Mouse (Mus musculus): ENCODE measurements at regions not wholly inside any gene's neighbourhood (a gene's known extent, or its start where the extent isn't known, plus 50 kb on each side); places are given as distances from the start of the nearest gene placed in this dataset.
"Not testable (repeated sequence)": the region's sequence is repeated elsewhere in the genome, so short reads cannot be mapped to it uniquely, and the experiment has no call there.

DNA sequence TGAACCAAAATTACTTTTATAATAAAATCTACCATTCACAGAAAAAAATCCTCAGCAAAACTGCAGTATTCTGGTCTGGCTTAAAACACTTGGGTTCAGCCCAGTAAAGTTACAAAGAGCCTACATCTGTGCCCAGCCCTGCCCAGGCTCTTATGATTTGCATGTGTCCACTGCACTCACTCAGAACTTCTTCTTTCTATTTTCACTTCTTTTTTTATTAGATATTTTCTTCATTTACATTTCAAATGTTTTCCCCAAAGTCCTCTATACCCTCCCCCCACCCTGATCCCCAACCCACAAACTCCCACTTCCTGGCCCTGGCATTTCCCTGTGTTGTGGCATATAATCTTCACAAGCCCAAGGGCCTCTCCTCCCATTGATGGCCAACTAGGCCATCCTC is 1442.4 kb upstream of the Tacstd2 start:
- no peak for ATAC-seq
- H3K4me2 ChIP-seq (replicated peaks) = no peak overlapping the region
- H3K9ac ChIP-seq (replicated peaks) = no peak overlapping the region
- H3K27me3 ChIP-seq = no peaks in the 10 kb centered on the region
- no peaks in the 10 kb centered on the region for H3K4me1 ChIP-seq (replicated peaks)
- no peak overlapping the region for H3K4me3 ChIP-seq (replicated peaks)
- peaks cover 3% of the 10 kb centered on the region; the same call in 1 of the 2 replicates for H3K9me3 ChIP-seq
- H3K27ac ChIP-seq = no peak overlapping the region
- no peaks in the 10 kb centered on the region for H3K36me3 ChIP-seq

DNA sequence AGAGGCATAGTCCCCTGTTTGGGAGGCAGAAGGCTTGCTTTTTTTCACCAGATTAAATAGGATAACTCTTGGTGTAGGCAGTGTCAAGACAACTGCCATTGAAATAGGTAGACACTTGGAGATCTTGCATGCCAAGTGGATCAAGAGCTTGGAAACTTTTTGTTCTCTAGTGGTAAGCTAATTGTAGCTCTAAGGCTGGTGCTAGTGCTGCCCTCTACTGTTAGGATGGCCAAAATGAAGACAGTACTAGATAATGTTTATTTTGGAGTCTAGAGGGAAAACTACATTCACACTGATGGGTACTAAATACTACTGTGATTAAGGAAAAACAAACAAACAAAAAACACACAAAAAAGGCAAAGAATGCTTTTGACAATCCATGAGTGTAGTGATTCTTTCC is 1428.4 kb upstream of the Tacstd2 start:
- Histone ChIP-seq H3K4me3 (replicated peaks) (no peak overlapping the region), H3K4me2 (replicated peaks) (no peak overlapping the region), H3K27me3 (no peaks in the 10 kb centered on the region), H3K9me3 (no peaks in the 10 kb centered on the region), H3K27ac (no peak overlapping the region), H3K9ac (replicated peaks) (no peak overlapping the region), H3K36me3 (no peaks in the 10 kb centered on the region), H3K4me1 (replicated peaks) (no peaks in the 10 kb centered on the region)
- ATAC-seq = no peak

DNA sequence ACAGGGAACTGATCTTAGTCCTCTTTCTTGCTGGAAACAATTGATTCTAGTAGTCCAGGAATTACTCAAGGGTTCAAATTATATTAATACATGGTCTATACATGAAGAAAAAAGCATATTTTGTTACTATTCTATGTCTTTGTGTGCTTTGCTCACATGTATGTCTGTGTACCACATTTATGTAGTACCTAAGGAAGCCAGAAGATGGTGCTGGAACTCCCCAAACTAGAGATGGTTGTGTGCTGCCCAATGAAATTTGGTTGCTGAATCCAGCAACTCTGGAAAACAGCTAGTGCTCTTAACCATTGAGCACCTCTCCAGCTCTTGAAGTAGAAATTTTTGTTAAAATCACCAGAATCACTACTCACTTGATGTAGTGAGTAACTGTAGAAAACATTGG is 1402.5 kb upstream of the Tacstd2 start:
- H3K27ac ChIP-seq; H3K4me3 ChIP-seq (replicated peaks); H3K9me3 ChIP-seq; H3K9ac ChIP-seq (replicated peaks); H3K4me2 ChIP-seq (replicated peaks); H3K36me3 ChIP-seq; ATAC-seq; H3K27me3 ChIP-seq; H3K4me1 ChIP-seq (replicated peaks): not testable (repeated sequence)

DNA sequence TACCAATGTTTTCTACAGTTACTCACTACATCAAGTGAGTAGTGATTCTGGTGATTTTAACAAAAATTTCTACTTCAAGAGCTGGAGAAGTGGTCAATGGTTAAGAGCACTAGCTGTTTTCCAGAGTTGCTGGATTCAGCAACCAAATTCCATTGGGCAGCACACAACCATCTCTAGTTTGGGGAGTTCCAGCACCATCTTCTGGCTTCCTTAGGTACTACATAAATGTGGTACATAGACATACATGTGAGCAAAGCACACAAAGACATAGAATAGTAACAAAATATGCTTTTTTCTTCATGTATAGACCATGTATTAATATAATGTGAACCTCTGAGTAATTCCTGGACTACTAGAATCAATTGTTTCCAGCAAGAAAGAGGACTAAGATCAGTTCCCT is 1396.3 kb upstream of the Tacstd2 start:
- H3K36me3 ChIP-seq; H3K4me1 ChIP-seq (replicated peaks); H3K4me2 ChIP-seq (replicated peaks); ATAC-seq; H3K27me3 ChIP-seq; H3K9ac ChIP-seq (replicated peaks); H3K27ac ChIP-seq; H3K4me3 ChIP-seq (replicated peaks); H3K9me3 ChIP-seq: not testable (repeated sequence)

DNA sequence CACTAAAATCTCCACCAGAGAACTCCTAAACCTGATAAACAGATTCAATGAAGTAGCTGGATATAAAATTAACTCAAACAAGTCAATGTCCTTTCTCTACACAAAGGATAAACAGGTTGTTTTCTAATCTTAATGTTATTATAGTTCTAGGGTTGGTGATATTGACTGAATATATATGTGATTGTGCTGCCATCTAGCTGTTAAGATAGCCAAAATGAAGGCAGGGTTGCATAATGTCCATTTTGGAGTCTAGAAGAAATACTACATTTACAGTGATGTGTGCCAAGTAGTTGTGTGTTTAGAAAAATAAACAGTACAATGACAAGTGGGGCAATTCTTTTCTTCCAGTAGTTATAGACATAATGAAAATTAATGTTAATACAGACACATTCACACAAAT is 1379.9 kb upstream of the Tacstd2 start:
- Histone ChIP-seq H3K4me1 (replicated peaks) (no peaks in the 10 kb centered on the region), H3K36me3 (no peaks in the 10 kb centered on the region), H3K4me2 (replicated peaks) (no peak overlapping the region), H3K4me3 (replicated peaks) (no peak overlapping the region), H3K9me3 (no peaks in the 10 kb centered on the region), H3K27me3 (no peaks in the 10 kb centered on the region), H3K9ac (replicated peaks) (no peak overlapping the region), H3K27ac (no peak overlapping the region)
- no peak for ATAC-seq

DNA sequence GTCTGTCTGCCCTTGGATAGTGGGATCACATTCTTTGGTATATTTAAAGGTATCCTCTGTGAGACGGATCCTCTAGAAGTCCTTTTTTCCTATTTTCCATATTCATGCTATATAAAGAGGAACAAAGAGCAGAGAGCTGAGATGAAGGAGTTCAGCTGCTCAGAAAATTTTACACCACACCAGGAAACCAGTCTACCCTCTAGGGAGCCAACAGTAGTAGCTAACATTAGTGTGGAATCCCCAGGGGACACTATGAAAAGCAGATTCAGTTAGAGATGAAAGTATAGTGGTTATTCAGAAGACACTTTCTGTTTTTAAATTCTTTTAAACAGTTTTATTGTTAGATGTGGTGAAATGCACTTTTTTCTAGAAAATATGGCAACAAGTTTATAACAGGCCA is 1348.5 kb upstream of the Tacstd2 start:
- H3K27ac ChIP-seq = no peak overlapping the region
- no peak for ATAC-seq
- no peaks in the 10 kb centered on the region for H3K36me3 ChIP-seq
- no peaks in the 10 kb centered on the region for H3K9me3 ChIP-seq
- no peaks in the 10 kb centered on the region for H3K4me1 ChIP-seq (replicated peaks)
- no peak overlapping the region for H3K9ac ChIP-seq (replicated peaks)
- H3K4me3 ChIP-seq (replicated peaks) = no peak overlapping the region
- H3K4me2 ChIP-seq (replicated peaks) = no peak overlapping the region
- no peaks in the 10 kb centered on the region for H3K27me3 ChIP-seq
- whole genome bisulfite sequencing = 86% methylated on average over 1 of the region's 1 CpGs

DNA sequence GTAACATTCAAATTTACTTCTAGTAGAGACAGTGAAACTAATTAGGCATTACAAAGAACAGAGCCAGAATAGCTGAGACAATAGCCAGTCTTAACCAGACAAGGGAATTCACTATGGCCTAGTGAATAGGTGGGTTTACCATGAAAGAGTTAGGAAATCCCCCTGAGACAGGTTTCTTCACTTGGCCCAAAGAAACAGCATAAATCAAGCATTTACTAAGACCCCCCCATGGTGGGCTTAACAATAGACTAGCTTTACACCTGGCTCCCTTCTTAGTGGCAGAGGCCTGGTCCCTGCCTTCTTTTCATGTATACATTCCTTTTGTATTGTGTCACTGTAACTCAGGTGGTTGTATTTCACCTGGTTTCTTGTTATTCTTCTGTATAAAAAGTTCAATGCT is 1317.2 kb upstream of the Tacstd2 start:
- not testable (repeated sequence) for H3K27me3 ChIP-seq; ATAC-seq; H3K9me3 ChIP-seq; H3K4me2 ChIP-seq (replicated peaks); H3K36me3 ChIP-seq; H3K9ac ChIP-seq (replicated peaks); H3K27ac ChIP-seq; H3K4me3 ChIP-seq (replicated peaks); H3K4me1 ChIP-seq (replicated peaks)

DNA sequence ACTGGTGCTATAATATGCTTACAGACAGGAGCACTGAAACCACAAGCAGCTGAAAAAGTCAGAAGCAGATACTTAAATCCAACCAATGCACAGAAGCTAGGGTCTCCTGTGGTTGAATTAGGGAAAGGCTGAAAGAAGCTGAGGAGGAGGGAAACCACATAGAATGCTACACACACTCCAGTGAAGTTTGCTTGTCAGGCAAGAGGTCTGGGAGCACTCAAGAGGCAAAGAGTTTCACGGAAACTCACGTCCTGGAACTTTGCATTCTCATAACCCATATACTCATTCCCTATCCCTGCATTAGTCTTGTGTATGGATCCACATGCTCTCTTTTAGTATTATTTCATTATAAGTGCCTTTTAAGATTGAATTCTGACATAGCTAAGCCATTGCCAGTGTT is 1316.7 kb upstream of the Tacstd2 start:
- Histone ChIP-seq H3K36me3 (no peaks in the 10 kb centered on the region), H3K4me1 (replicated peaks) (no peaks in the 10 kb centered on the region), H3K9ac (replicated peaks) (no peak overlapping the region), H3K9me3 (no peaks in the 10 kb centered on the region; the same call in 1 of the 2 replicates), H3K27ac (no peak overlapping the region), H3K4me3 (replicated peaks) (no peak overlapping the region), H3K4me2 (replicated peaks) (no peak overlapping the region), H3K27me3 (no peaks in the 10 kb centered on the region)
- no peak for ATAC-seq
- WGBS = 94% methylated on average over 2 of the region's 2 CpGs

DNA sequence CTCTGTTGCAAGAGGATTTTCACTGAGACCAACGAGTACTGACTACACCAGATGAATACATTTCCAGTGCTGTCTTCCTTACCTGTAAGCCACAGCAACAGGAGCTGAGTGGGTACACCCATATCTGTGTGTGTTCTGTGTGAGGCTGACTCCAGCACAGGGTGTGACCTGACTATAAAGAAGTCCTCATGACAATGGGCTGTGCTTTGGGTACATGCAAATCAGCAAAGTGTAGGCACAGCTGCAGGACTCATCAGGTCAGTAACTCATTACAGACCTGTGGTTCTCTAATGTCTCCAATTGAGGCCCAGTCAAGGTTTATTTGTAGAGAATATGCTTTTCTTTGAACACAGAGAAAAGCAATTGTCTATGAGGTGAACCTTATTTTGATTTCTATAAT is 1299.6 kb upstream of the Tacstd2 start:
- Histone ChIP-seq H3K4me2 (replicated peaks) (no peak overlapping the region), H3K36me3 (no peaks in the 10 kb centered on the region), H3K9ac (replicated peaks) (no peak overlapping the region), H3K27ac (no peak overlapping the region), H3K9me3 (no peaks in the 10 kb centered on the region), H3K4me3 (replicated peaks) (no peak overlapping the region), H3K4me1 (replicated peaks) (no peaks in the 10 kb centered on the region), H3K27me3 (no peaks in the 10 kb centered on the region)
- ATAC-seq = no peak
- WGBS = 73% methylated on average over 1 of the region's 1 CpGs

DNA sequence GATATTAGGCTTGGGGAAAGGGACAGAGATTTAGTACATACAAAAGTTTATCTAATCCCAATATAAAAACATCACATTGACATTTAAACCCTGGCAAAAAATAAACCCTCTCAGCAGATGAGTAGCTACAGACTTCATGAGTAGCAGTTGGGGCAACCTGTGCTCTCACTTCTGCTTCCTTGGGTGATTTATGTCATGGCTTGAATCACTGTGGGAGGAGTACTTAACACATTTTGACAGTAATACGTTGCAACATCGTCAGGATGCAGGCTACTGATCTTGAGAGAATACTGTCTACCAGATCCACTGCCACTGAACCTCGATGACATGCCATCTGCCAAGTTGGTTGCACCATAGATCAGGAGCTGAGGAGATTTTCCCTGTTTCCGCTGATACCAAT is 1299.0 kb upstream of the Tacstd2 start:
- 83% methylated on average over 4 of the region's 4 CpGs for WGBS
- H3K9ac ChIP-seq (replicated peaks) = no peak overlapping the region
- H3K27me3 ChIP-seq = no peaks in the 10 kb centered on the region
- no peak for ATAC-seq
- no peaks in the 10 kb centered on the region for H3K9me3 ChIP-seq
- H3K4me1 ChIP-seq (replicated peaks) = no peaks in the 10 kb centered on the region
- no peak overlapping the region for H3K4me2 ChIP-seq (replicated peaks)
- H3K36me3 ChIP-seq = no peaks in the 10 kb centered on the region
- no peak overlapping the region for H3K27ac ChIP-seq
- H3K4me3 ChIP-seq (replicated peaks) = no peak overlapping the region

DNA sequence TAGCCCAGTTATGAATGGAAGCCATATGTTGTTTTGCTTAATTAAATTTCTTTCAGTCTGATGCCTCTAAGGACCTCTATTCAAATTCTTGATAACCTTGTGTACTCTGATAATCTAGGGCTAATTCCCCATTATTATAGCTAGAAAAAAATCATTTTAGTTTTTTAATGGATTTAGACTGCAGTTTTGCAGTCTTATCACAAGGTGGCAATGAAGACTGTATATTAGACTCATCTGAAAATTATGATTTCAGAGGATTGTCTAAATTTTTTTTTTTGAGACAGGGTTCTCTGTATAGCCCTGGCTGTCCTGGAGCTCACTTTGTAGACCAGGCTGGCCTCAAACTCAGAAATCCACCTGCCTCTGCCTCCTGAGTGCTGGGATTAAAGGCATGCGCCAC is 1292.9 kb upstream of the Tacstd2 start:
- H3K4me2 ChIP-seq (replicated peaks); H3K27me3 ChIP-seq; H3K27ac ChIP-seq; H3K9ac ChIP-seq (replicated peaks); ATAC-seq; H3K36me3 ChIP-seq; H3K4me1 ChIP-seq (replicated peaks); H3K9me3 ChIP-seq; H3K4me3 ChIP-seq (replicated peaks): not testable (repeated sequence)
- 96% methylated on average over 1 of the region's 1 CpGs for WGBS

DNA sequence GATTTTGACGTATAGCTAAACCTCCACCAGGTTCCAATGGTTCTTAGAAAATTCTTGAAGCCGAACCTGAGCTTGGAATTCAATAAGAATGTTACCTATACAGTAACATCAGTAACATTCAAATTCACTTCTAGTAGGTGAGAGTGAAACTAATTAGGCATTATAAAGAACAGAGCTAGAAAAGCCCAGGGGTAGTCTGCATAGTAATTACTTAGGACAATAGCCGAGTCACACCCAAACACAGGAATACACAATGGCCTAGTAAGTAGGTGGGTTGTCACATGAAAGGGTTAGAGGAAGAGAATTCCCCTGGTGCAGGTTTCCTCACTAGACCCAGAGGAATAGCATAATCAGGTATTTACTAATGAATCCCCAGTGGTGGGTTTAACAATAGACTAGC is 1277.8 kb upstream of the Tacstd2 start:
- no peaks in the 10 kb centered on the region for H3K4me1 ChIP-seq (replicated peaks)
- no peaks in the 10 kb centered on the region for H3K36me3 ChIP-seq
- H3K4me3 ChIP-seq (replicated peaks) = no peak overlapping the region
- no peak overlapping the region for H3K27ac ChIP-seq
- H3K9me3 ChIP-seq = peaks cover 3% of the 10 kb centered on the region; the same call in 1 of the 2 replicates
- no peak overlapping the region for H3K9ac ChIP-seq (replicated peaks)
- no peak for ATAC-seq
- 81% methylated on average over 3 of the region's 3 CpGs for WGBS
- no peak overlapping the region for H3K4me2 ChIP-seq (replicated peaks)
- no peaks in the 10 kb centered on the region for H3K27me3 ChIP-seq

DNA sequence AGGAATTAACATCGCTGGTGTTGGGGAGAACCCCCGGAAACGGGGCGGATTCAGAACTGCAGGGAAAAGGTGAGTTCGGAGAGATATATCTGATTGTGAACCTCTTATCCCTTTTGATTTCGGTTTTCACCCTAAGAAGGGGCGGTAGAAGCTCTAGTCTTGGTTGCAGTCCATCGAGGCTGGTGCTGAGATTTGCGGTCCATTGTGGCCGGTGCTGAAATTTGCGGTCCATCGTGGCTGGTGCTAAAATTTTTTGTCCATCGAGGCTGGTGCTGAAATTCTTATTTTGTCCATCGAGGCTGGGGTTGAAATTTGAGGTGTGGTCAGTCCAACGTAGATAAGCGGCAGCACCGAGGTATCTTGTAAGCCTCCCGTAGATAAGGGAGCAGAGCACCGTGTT is 1263.6 kb upstream of the Tacstd2 start:
- 92% methylated on average over 19 of the region's 19 CpGs for WGBS

DNA sequence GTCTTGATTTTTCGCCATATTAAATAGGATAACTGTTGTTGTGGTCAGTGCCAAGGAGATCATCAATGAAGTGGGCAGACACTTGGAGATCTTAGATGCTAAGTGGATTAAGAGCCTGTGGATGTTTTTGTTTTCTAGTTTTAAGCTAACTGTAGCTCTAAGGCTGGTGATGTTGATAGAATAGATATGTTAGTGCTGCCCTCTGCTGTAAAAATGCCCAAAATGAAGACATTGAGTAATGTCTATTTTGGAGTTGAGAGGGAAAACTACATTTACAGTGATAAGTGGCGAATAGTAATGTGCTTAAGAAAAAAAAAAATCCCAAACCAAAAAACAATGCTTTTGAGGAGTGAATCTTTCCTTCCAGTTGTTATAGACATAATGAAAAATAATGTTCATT is 1235.9 kb upstream of the Tacstd2 start:
- no peaks in the 10 kb centered on the region for H3K9me3 ChIP-seq
- H3K27me3 ChIP-seq = no peaks in the 10 kb centered on the region
- no peak overlapping the region for H3K27ac ChIP-seq
- no peak overlapping the region for H3K4me2 ChIP-seq (replicated peaks)
- ATAC-seq = no peak
- no peak overlapping the region for H3K9ac ChIP-seq (replicated peaks)
- WGBS = 78% methylated on average over 2 of the region's 2 CpGs
- H3K36me3 ChIP-seq = no peaks in the 10 kb centered on the region
- H3K4me3 ChIP-seq (replicated peaks) = no peak overlapping the region
- H3K4me1 ChIP-seq (replicated peaks) = no peaks in the 10 kb centered on the region

More for the DNA sequence above, 1263.6 kb upstream of the Tacstd2 start:
- H3K4me3 ChIP-seq (replicated peaks); H3K27ac ChIP-seq; H3K27me3 ChIP-seq; H3K9me3 ChIP-seq; H3K9ac ChIP-seq (replicated peaks); ATAC-seq; H3K4me1 ChIP-seq (replicated peaks); H3K4me2 ChIP-seq (replicated peaks); H3K36me3 ChIP-seq: not testable (repeated sequence)

Measured in midbrain, embryonic 13.5 days (tissue).